Mouse (Mus musculus): ENCODE results near the gene Atxn2.

Gene Atxn2

DNA sequence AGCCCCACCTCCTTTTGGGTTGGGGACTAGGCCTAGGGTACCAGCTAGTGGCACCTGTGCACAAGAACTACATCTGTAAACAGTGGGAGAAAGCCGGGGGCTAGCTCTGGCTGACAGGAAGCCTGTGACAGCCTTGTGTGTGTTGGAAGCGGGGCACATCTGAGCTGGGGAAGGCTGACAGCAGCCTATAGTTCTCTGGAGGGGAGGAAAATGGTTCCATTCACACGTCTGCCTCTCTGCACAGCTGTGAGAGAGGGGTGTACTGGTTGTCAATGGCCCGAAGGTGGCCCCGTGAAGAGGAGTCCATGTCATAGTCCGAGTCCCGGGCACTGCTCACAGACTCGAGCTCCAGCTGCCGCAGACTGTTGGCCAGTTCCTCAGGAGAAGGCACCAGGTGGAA, 106.4 kb downstream of the Atxn2 start:
- DNase-seq (ENCODE audit: low read depth): no peak

DNA sequence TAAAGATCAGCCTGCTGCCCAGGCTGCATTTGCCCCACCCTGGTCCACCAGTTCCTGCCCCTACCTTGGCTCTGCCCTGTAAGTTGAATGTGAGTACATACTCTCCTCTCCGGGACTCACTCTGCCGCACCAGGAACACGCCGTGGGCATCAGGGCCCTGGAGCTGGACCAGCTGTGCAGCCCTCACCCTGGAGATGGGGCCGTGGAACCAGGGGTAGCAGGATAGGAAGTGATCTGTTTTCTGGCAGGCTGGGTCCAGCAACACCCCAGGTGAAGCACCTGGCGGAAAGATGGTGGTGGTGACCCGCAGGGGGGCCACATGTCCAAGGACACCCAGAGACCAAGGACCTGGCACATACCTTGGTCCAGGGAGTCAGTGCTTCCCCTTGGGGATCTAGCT, 107.3 kb downstream of the Atxn2 start:
- no peak for DNase-seq (ENCODE audit: low read depth)

- no peak for DNase-seq (ENCODE audit: low read depth)
These were observed 107.7 kb downstream of the Atxn2 start for GRCm38 (mm10) chr5:121818862-121819261.

- DNase-seq (ENCODE audit: low read depth): no peak
These were observed 108.4 kb downstream of the Atxn2 start for GRCm38 (mm10) chr5:121819559-121819958.

- DNase-seq (ENCODE audit: low read depth): peak; percentile 42
These were observed 109.0 kb downstream of the Atxn2 start for GRCm38 (mm10) chr5:121820161-121820560.

GRCm38 (mm10) chr5:121820657-121821056, 109.5 kb downstream of the Atxn2 start:
- DNase-seq (ENCODE audit: low read depth): no peak

DNA sequence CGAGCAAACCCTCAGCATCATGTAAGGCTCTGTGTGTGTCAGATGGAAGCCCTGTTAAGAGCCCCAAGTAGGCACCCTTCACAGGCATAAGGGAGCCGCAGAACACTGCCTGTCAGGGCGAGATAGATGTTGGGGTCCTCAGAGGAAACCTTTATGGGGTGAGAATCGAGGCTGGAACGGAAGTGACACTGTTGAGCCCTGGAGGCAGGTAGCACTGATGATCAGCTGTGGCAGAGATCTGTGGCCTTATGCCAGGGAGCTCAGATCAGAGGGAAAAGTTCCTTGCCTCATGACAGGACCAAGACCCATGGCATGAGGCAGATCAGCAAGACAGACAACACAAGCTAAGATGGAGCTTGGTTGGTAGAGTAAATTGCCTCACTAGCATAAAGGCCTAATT, 110.0 kb downstream of the Atxn2 start:
- DNase-seq (ENCODE audit: low read depth): no peak

- no peak for DNase-seq (ENCODE audit: low read depth)
These were observed 110.4 kb downstream of the Atxn2 start for GRCm38 (mm10) chr5:121821552-121821951.

GRCm38 (mm10) chr5:121822786-121823505, 111.8 kb downstream of the Atxn2 start:
- DNase-seq (ENCODE audit: low read depth): no peak

DNA sequence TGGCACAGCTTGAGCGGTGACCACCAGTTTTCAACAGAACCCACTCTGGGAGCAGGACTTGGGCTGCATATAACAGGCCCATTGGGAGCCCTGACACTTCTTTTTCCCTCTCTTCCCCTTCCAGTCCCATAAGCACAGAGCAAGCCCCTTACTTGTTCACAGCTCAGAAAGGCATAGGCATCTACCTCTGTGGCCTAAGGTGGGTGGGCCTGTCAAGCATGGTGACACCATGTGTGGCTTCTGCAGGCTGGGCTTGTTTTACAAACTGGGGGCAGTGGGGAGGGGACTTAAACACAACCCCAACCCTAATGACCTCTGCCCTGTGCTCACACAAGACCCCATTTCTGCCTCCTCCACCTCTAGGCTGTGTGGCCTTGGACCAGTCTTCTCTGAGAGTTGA, 112.5 kb downstream of the Atxn2 start:
- no peak for DNase-seq (ENCODE audit: low read depth)

GRCm38 (mm10) chr5:121824121-121824520, 113.0 kb downstream of the Atxn2 start:
- DNase-seq (ENCODE audit: low read depth): no peak

GRCm38 (mm10) chr5:121825606-121826005, 114.5 kb downstream of the Atxn2 start:
- no peak for DNase-seq (ENCODE audit: low read depth)

- no peak for DNase-seq (ENCODE audit: low read depth)
These were observed 116.7 kb downstream of the Atxn2 start for GRCm38 (mm10) chr5:121827876-121828275.

GRCm38 (mm10) chr5:121828491-121829432, 117.6 kb downstream of the Atxn2 start:
- DNase-seq (ENCODE audit: low read depth): no peak

DNA sequence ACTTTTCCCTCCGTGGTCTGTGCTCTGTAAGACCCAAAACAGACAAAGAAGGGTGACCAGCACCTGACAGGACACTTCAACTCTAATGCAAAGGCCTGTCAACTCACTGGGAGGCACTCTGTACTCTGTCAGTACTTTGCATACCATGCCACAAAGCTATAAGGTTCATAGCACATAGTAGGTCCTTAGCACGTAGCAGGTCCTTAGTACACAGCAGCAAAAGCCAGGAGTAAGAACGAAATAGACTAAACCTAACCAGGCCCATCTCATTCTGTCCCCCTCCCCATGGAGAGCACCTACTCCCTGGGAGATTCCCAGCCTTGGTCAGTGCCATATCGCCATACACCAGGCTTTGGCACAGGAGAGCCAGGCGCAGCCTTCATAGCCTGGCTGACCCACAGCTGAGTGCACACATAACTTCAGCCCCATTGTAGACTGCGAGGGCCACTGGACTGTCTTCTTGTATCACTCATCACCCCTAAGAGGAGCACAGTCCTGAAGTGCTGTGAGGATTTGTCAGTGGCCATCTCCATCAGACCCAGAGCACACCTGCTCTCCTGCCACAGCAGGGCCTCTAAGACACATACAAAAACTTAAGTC, 120.0 kb downstream of the Atxn2 start:
- DNase-seq (ENCODE audit: low read depth): no peak

DNA sequence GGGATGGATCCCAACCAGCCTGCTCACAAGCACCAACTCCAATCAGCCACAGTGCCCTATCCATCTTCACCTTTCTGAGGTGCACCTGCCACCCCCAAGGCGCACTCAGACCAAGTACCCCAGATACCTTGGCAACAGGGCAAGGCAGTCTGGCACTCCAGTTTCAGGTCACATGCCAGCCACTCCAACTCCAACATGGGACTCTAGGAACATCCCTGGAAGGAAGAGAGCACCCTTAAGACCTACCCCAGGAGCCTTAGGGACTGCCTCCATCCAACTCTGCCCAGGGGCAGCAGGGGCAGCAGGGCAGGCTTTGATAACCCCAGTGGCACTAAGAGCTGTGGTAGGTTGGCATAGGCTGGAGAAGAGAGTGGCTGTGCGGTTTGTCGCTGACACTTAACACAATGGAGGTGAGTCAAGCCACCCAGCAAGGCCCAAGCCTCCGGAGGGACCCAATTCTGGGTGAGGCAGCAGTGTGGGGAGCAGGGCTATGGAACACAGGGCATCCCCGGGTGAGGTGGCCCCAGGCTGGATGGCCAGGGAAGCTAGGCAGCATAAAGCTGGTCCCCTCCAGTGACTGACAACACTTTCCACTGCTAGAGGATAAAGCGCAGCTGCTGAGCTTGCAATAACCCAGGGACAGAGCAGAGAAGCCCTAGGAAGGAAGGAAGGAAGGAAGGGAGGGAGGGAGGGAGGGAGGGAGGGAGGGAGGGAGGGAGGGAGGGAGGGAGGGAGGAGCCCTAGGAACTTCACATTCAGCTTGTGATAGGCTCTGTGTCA, 121.4 kb downstream of the Atxn2 start:
- no peak for DNase-seq (ENCODE audit: low read depth)

- DNase-seq (ENCODE audit: low read depth): no peak
These were observed 122.0 kb downstream of the Atxn2 start for GRCm38 (mm10) chr5:121833159-121833558.

- DNase-seq (ENCODE audit: low read depth): peak; percentile 72
These were observed 122.6 kb downstream of the Atxn2 start for GRCm38 (mm10) chr5:121833572-121834240.

DNA sequence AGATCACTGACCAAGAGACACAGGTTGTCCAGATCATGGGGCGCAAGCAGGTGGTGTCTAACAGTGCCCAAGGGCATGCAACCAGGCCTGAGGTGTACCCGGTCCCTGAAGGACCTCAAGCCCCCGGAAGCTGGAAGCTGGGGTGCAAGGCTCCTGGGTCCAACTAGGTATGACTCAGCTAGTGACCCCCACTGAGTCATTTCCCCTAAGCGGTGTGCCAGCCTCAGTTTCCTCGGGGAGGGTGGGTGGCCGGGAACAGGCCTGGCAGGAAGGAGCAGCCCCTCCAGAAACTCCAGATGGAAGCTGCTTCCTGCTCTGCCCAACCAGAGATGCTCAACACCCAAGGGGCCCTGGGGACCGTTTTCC, 123.1 kb downstream of the Atxn2 start:
- no peak for DNase-seq (ENCODE audit: low read depth)

- no peak for DNase-seq (ENCODE audit: low read depth)
These were observed 124.0 kb downstream of the Atxn2 start for GRCm38 (mm10) chr5:121834991-121835747.

Measured in NIH3T3 (cell line).